Mouse (Mus musculus): ENCODE data around the gene Sbno2. TPM values are rescaled to one million over a fixed set of nuclear protein-coding genes. Genes with fewer than 3 reads are reported as not detected.

Sbno2 gene
- polyA plus RNA-seq, 1 experiment from 2014 or later: 16.1 TPM

DNA sequence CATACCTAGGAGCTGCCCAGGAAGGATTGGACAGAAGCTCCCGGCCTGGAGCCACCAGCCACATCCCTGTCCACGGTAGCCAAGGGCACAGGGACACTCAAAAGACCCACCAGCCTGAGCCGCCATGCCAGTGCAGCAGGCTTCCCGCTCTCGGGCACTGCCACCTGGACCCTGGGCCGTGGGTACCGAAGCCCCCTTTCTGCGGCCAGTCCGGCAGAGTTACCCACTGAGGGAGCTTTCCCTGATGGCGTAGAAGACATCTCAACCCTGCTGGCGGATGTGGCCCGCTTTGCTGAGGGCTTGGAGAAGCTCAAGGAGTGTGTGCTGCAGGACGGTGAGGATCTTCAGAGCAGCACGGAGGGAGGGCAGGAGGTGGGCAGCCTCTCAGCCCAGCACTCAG is 87.6 kb downstream of the Sbno2 start:
- WGBS: 81% methylated on average over 14 of the region's 14 CpGs
- no peaks in the 10 kb centered on the region for H3K36me3 ChIP-seq (ENCODE audit: insufficient read depth, low read length)
- H3K4me3 ChIP-seq (ENCODE audit: low read length): no peak overlapping the region
- no peak overlapping the region for H3K9ac ChIP-seq (replicated peaks; ENCODE audit: low read length)
- no peaks in the 10 kb centered on the region for H3K9me3 ChIP-seq (ENCODE audit: low read length)
- H3K4me1 ChIP-seq (ENCODE audit: insufficient read depth, low read length): peaks cover 19% of the 10 kb centered on the region
- ATAC-seq (ENCODE audit: low FRiP score, low TSS enrichment): no peak
- no peak overlapping the region for H3K4me2 ChIP-seq (replicated peaks; ENCODE audit: low read depth, low read length)
- H3K27me3 ChIP-seq (ENCODE audit: insufficient read depth, low read length): peaks cover 33% of the 10 kb centered on the region
- H3K27ac ChIP-seq (ENCODE audit: low read length): no peak overlapping the region

DNA sequence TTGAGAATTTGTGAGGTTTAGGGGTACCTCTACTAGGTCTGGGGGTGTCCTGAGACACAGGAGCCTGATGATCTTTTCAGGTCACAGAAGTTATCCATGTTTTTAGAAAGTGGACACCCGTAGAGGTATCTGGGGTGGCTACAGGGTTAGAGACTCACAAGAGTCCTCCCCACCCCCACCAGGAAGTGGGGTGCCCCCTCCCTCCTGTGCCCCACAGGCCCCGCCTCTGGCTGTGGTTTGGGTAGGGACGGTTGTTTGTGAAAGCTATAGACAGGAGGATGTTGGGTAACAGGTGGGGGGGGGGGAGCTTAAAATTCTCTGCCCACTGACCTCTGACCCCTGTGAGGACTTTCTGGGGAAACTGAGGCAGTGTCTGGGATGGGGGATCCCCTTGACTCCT is 88.0 kb downstream of the Sbno2 start:
- Histone ChIP-seq H3K27ac (ENCODE audit: low read length) (no peak overlapping the region), H3K4me1 (ENCODE audit: insufficient read depth, low read length) (peaks cover 19% of the 10 kb centered on the region), H3K36me3 (ENCODE audit: insufficient read depth, low read length) (no peaks in the 10 kb centered on the region), H3K9me3 (ENCODE audit: low read length) (no peaks in the 10 kb centered on the region), H3K9ac (replicated peaks; ENCODE audit: low read length) (no peak overlapping the region), H3K27me3 (ENCODE audit: insufficient read depth, low read length) (peaks cover 33% of the 10 kb centered on the region), H3K4me3 (ENCODE audit: low read length) (no peak overlapping the region), H3K4me2 (replicated peaks; ENCODE audit: low read depth, low read length) (no peak overlapping the region)
- WGBS: 64% methylated on average over 3 of the region's 3 CpGs
- no peak for ATAC-seq (ENCODE audit: low FRiP score, low TSS enrichment)

DNA sequence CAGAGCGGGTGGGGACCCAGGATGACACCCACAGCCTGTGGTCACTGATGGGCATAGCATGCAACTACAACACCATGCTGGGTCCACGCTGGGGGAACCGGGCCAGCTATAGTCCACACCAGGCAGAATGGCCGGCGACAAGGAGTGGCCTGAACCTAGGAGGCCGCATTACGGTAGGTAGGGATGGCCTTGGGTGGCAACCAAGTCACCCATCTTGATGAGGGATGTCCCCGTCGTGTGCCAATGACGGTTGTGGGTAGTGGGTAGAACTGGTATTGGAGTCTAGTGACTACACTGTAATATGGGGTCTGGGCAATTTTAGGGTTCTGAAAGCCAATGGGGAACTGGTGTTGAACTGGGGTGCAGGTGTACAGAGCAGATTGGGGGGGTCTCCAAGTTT is 88.4 kb downstream of the Sbno2 start:
- Histone ChIP-seq H3K9ac (replicated peaks; ENCODE audit: low read length) (no peak overlapping the region), H3K36me3 (ENCODE audit: insufficient read depth, low read length) (no peaks in the 10 kb centered on the region), H3K4me2 (replicated peaks; ENCODE audit: low read depth, low read length) (no peak overlapping the region), H3K4me1 (ENCODE audit: insufficient read depth, low read length) (peaks cover 19% of the 10 kb centered on the region), H3K27ac (ENCODE audit: low read length) (no peak overlapping the region), H3K4me3 (ENCODE audit: low read length) (no peak overlapping the region), H3K9me3 (ENCODE audit: low read length) (no peaks in the 10 kb centered on the region), H3K27me3 (ENCODE audit: insufficient read depth, low read length) (peaks cover 33% of the 10 kb centered on the region)
- ATAC-seq (ENCODE audit: low FRiP score, low TSS enrichment): no peak
- WGBS: 89% methylated on average over 10 of the region's 10 CpGs

DNA sequence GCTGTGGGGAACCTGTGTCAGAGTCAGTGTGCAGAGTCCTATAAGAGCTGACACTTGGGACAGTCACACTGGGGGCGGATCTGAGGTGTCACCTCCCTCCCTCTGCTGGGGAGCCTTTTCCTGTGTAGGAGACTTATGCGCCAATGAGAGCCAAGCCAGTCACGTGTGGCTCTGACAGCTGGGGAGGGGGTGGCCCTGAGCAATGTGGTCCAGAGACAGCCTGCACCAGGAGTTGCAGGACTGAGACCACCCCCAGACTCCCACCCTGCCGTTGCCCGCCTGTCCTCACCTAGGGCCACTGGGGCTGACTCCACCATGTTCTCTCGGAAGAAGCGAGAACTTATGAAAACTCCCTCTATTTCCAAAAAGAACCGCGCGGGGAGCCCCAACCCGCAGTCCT is 88.9 kb downstream of the Sbno2 start, which contains the start of gene Arhgap45:
TSS of gene Arhgap45 (plus strand) at position 143 of the 400 bp plus-strand sequence.
- Histone ChIP-seq H3K4me3 (ENCODE audit: low read length) (no peak within 1 kb of the TSS), H3K9ac (replicated peaks; ENCODE audit: low read length) (no peak within 1 kb of the TSS), H3K27me3 (ENCODE audit: insufficient read depth, low read length) (peaks cover 33% of the 10 kb centered on the region), H3K9me3 (ENCODE audit: low read length) (no peaks in the 10 kb centered on the region), H3K4me1 (ENCODE audit: insufficient read depth, low read length) (peaks cover 19% of the 10 kb centered on the region), H3K36me3 (ENCODE audit: insufficient read depth, low read length) (no peaks in the 10 kb centered on the region), H3K27ac (ENCODE audit: low read length) (no peak within 1 kb of the TSS), H3K4me2 (replicated peaks; ENCODE audit: low read depth, low read length) (no peak within 1 kb of the TSS)
- WGBS: 69% methylated on average over 11 of the region's 11 CpGs
- ATAC-seq (ENCODE audit: low FRiP score, low TSS enrichment): no peak

GRCm38 (mm10) chr10:80015583-80015982 is 89.8 kb downstream of the Sbno2 start:
- no peak overlapping the region for H3K4me3 ChIP-seq (ENCODE audit: low read length)
- peaks cover 7% of the 10 kb centered on the region; the same call in 1 of the 2 replicates for H3K9me3 ChIP-seq (ENCODE audit: low read length)
- no peak overlapping the region for H3K27ac ChIP-seq (ENCODE audit: low read length)
- H3K4me2 ChIP-seq (replicated peaks; ENCODE audit: low read depth, low read length): no peak overlapping the region
- ATAC-seq (ENCODE audit: low FRiP score, low TSS enrichment): no peak
- peaks cover 6% of the 10 kb centered on the region; the same call in 1 of the 2 replicates for H3K36me3 ChIP-seq (ENCODE audit: insufficient read depth, low read length)
- no peak overlapping the region for H3K9ac ChIP-seq (replicated peaks; ENCODE audit: low read length)
- H3K27me3 ChIP-seq (ENCODE audit: insufficient read depth, low read length): peaks cover 33% of the 10 kb centered on the region
- H3K4me1 ChIP-seq (ENCODE audit: insufficient read depth, low read length): peaks cover 19% of the 10 kb centered on the region
- WGBS: 72% methylated on average over 10 of the region's 10 CpGs

- Histone ChIP-seq H3K36me3 (ENCODE audit: insufficient read depth, low read length) (peaks cover 10% of the 10 kb centered on the region; the same call in 1 of the 2 replicates), H3K9ac (replicated peaks; ENCODE audit: low read length) (no peak overlapping the region), H3K4me1 (ENCODE audit: insufficient read depth, low read length) (peaks cover 15% of the 10 kb centered on the region), H3K27me3 (ENCODE audit: insufficient read depth, low read length) (peaks cover 33% of the 10 kb centered on the region), H3K4me2 (replicated peaks; ENCODE audit: low read depth, low read length) (no peak overlapping the region), H3K9me3 (ENCODE audit: low read length) (peaks cover 11% of the 10 kb centered on the region; the same call in 1 of the 2 replicates), H3K4me3 (ENCODE audit: low read length) (no peak overlapping the region), H3K27ac (ENCODE audit: low read length) (no peak overlapping the region)
- 23% methylated on average over 28 of the region's 28 CpGs for WGBS
- no peak for ATAC-seq (ENCODE audit: low FRiP score, low TSS enrichment)
Observed at GRCm38 (mm10) chr10:80014484-80015290, 90.7 kb downstream of the Sbno2 start.

- H3K36me3 ChIP-seq (ENCODE audit: insufficient read depth, low read length): peaks cover 11% of the 10 kb centered on the region; the same call in 1 of the 2 replicates
- peaks cover 33% of the 10 kb centered on the region for H3K27me3 ChIP-seq (ENCODE audit: insufficient read depth, low read length)
- H3K27ac ChIP-seq (ENCODE audit: low read length): no peak overlapping the region
- no peak for ATAC-seq (ENCODE audit: low FRiP score, low TSS enrichment)
- H3K9me3 ChIP-seq (ENCODE audit: low read length): peaks cover 11% of the 10 kb centered on the region; the same call in 1 of the 2 replicates
- no peak overlapping the region for H3K9ac ChIP-seq (replicated peaks; ENCODE audit: low read length)
- no peak overlapping the region for H3K4me2 ChIP-seq (replicated peaks; ENCODE audit: low read depth, low read length)
- peaks cover 5% of the 10 kb centered on the region for H3K4me1 ChIP-seq (ENCODE audit: insufficient read depth, low read length)
- H3K4me3 ChIP-seq (ENCODE audit: low read length): no peak overlapping the region
- 35% methylated on average over 25 of the region's 25 CpGs for WGBS
Observed at GRCm38 (mm10) chr10:80013609-80014008, 91.8 kb downstream of the Sbno2 start.

DNA sequence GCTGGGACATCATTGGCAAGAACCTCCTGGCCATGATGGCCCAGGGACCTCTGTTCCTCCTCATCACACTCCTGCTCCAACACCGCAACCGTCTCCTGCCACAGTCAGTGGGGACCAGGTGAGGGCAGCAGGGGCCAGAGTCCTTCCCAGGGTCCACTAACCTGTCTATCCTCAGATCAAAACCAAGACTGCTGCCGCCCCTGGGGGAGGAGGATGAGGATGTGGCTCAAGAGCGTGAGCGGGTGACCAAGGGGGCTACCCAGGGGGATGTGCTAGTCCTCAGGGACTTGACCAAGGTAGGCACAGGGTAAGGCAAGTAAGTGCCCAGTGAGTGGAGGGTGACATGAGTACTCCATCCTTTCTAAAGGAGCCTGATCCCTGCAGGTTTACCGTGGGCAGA is 93.6 kb downstream of the Sbno2 start:
- H3K4me3 ChIP-seq (ENCODE audit: low read length): no peak overlapping the region
- H3K27me3 ChIP-seq (ENCODE audit: insufficient read depth, low read length): peaks cover 33% of the 10 kb centered on the region
- peaks cover 11% of the 10 kb centered on the region; the same call in 1 of the 2 replicates for H3K36me3 ChIP-seq (ENCODE audit: insufficient read depth, low read length)
- no peak for ATAC-seq (ENCODE audit: low FRiP score, low TSS enrichment)
- no peak overlapping the region for H3K9ac ChIP-seq (replicated peaks; ENCODE audit: low read length)
- H3K27ac ChIP-seq (ENCODE audit: low read length): no peak overlapping the region
- peaks cover 3% of the 10 kb centered on the region; the same call in 1 of the 2 replicates for H3K4me1 ChIP-seq (ENCODE audit: insufficient read depth, low read length)
- 88% methylated on average over 6 of the region's 6 CpGs for WGBS
- no peak overlapping the region for H3K4me2 ChIP-seq (replicated peaks; ENCODE audit: low read depth, low read length)
- H3K9me3 ChIP-seq (ENCODE audit: low read length): peaks cover 11% of the 10 kb centered on the region; the same call in 1 of the 2 replicates

Measured in kidney, embryonic 16.5 days (tissue).